Mouse (Mus musculus): ENCODE results near the gene Muc2.

DNA sequence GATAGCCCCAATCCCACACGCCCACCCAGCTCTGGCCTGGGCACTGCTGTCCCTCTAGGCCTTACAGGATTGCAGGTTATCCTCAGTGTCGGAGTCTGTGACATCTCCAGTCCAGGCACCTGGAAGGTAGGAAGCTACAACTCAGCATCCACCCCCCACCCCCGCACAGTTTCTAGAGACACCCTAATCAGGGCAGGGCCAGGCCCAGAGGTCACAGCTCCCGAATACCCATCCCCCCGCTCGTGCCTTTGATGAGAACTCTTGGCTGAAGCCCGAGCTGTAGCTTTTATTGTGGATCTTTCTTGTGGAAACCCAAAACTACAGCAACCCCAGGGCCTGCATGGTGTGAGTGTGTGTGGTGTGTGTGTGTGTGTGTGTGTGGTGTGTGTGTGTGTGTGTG lies 37.9 kb upstream of the Muc2 start:
- TF ChIP-seq CTCF (IDR thresholded peaks at IDR 0.05; ENCODE audit: low read depth, low read length) = no peak
- no peak for TF ChIP-seq POLR2A (IDR thresholded peaks at IDR 0.05; ENCODE audit: insufficient read depth, low read length)
- TF ChIP-seq EP300 (IDR thresholded peaks at IDR 0.05; ENCODE audit: insufficient read depth, low read depth, low read length) = no peak
